Mouse (Mus musculus) brown adipose tissue, adult 24 weeks (tissue): Measurements from ENCODE around the gene Ccdc18. TPM values are rescaled to one million over a fixed set of nuclear protein-coding genes. Genes with fewer than 3 reads are reported as not detected.
"Not testable (repeated sequence)": the region's sequence is repeated elsewhere in the genome, so short reads cannot be mapped to it uniquely, and the experiment has no call there.

Experiments
- H3K27ac ChIP-seq: fragments of 200-500 bp; replicated peaks from 2 replicates; pipeline ENCODE4 v1.5.1; 2012; ENCODE audit warnings: low read depth, mild to moderate bottlenecking, low read length
- H3K4me1 ChIP-seq: fragments of 200-500 bp; 2 replicates; pipeline ENCODE4 v1.6.1; 2012; ENCODE audit warnings: low read length, mixed read lengths; ENCODE audit not compliant: control insufficient read depth, insufficient read depth, insufficient read length
- H3K4me3 ChIP-seq: fragments of 200-500 bp; 2 replicates; pipeline ENCODE4 v1.5.1; 2012; ENCODE audit warnings: low read depth, mild to moderate bottlenecking, low read length, moderate library complexity; ENCODE audit not compliant: insufficient read depth
- polyA plus RNA-seq: library from polyadenylated mRNA; stranded (reverse); fragments of >200 nt; gene quantifications from 2 replicates; pipeline ENCODE4 v1.2.4, GENCODE M21; 2012; ENCODE audit not compliant: missing spikeins, insufficient read depth, insufficient read length

The Ccdc18 gene
- 0.83 and 1.5 TPM in 2 replicates for polyA plus RNA-seq

DNA sequence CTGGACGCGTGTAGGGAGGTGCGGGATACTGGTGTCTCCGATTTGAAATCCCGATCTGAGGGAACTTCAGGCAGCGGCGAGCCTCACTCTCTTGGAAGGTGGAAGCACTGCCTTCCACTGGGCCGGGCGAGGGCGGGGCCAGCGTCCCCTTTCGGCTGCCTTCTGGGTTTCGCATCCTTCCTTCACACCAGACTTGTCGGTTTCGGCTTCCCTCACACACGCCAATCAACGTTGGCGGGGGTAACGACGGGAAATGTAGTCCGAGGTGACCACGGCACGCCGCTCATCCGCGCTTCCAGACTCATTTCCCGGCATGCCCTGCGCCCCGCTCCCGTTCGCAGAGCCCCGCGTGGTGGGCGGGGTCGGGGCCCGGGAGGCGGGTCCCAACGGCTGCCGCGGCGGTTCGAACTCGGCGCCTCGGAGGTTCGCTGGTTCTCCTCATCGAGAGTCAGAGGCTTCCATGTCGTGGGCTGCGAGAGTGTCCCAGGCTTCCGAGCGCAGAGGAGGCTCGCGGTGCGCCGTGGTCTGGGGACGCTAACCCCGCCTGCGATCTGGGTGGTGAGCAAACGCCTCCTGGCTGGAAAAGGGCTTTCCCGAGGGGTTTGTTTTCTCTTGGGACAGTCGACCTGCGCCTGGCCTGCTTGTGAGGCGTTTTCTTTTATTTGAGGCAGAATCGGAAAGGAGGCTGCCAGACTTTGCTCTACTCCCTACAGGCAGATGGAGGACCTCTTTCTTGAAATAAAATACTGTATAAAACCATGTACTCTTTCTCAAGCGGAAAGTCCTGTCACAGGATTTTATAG lies at the start of gene Ccdc18, which contains the start of gene Tmed5:
Gene Ccdc18, plus strand, starts transcription at position 435 of the 803 bp plus-strand sequence.
Gene Tmed5, minus strand, starts transcription at position 180 of the 803 bp plus-strand sequence.
- Histone ChIP-seq H3K27ac (peak within 1 kb of the TSS; percentile 96), H3K4me3 (peak within 1 kb of the TSS; percentile 73), H3K4me1 (no peaks in the 10 kb centered on the region)

GRCm38 (mm10) chr5:108085440-108085839 lies 47.2 kb upstream of the Ccdc18 start:
- no peak overlapping the region for H3K4me3 ChIP-seq
- H3K27ac ChIP-seq: no peak overlapping the region
- H3K4me1 ChIP-seq: no peaks in the 10 kb centered on the region

- H3K4me1 ChIP-seq, H3K4me3 ChIP-seq, H3K27ac ChIP-seq: not testable (repeated sequence)
These were observed 39.9 kb upstream of the Ccdc18 start for GRCm38 (mm10) chr5:108092731-108093130.

DNA sequence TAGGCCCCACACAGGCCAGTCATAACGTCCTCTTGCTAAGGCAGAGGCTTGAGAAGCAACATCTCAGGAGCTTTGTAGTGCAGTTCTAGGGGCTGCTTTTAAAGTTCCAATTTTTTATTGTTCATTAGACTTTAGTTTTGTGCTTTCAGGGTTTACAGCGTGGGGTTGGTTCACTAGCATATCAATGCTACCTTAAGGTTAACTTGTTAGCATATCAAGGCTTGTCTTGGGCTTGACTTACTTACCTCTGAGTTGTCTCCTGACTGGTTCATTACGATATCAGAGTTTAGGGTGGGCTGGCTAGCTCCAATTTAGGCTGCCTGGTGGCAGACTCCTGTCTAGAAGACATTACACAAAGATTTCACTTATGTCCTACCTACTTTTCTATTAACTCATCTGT lies 35.0 kb upstream of the Ccdc18 start:
- Histone ChIP-seq H3K27ac (no peak overlapping the region), H3K4me3 (no peak overlapping the region), H3K4me1 (no peaks in the 10 kb centered on the region)

DNA sequence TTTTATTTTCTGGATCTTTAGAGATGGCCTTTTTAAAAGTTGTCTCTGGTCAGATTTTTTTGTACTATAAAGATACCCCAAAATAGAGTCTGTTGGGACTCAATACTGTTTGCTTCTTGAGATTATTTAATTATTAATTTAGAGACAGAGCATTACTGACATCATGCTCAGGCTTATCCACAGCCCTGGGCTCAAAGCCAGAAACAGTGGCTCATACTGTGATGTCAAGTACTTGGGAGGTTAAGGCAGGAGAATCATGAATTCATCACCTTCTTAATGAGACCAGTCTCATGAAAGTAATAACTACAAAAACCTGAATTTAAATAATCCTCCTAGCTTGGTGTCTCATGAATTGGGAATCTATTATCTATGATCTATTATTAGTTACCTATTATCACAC lies 32.5 kb upstream of the Ccdc18 start:
- Histone ChIP-seq H3K4me1 (no peaks in the 10 kb centered on the region), H3K4me3 (no peak overlapping the region), H3K27ac (no peak overlapping the region)

DNA sequence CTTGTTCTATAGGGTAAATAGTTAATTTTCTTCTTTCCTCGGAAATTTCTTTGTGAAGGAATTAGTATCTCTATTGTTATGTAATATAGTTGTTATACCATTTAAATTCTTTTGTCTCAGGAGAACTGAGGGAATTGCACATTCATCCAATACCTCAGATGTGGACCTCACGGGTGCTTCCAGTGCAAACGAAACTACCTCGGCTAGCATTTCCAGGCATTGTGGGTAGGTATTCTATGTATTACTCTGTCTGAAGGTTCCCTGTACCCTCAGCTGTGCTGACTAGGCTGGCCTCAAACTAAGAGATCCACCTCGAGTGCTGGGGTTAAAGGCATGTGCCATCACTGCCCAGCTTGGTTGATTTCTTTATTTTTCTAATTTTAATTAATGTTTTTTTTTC lies 28.4 kb upstream of the Ccdc18 start:
- Histone ChIP-seq H3K4me1 (no peaks in the 10 kb centered on the region), H3K4me3 (no peak overlapping the region), H3K27ac (no peak overlapping the region)

GRCm38 (mm10) chr5:108109346-108109745 lies 23.3 kb upstream of the Ccdc18 start:
- H3K4me1 ChIP-seq: no peaks in the 10 kb centered on the region
- H3K4me3 ChIP-seq: no peak overlapping the region
- H3K27ac ChIP-seq: no peak overlapping the region

DNA sequence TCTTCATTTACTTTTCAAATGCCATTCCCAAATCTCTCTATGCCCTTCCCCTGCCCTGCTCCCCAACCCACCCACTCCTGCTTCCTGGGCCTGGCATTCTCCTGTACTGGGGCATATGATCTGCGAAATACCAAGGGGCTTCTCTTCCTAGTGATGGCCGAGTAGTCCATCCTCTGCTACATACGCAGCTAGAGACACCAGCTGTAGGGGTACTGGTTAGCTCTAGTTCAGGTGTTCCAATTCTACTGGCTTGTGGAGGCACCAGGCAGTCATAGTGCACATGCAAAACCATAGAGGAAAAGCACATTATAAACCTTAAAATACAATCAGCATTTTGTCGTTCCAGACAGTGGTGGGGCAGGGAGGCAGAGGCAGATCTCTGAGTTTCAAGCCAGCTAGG lies 15.0 kb upstream of the Ccdc18 start:
- no peak overlapping the region for H3K4me3 ChIP-seq
- no peak overlapping the region for H3K27ac ChIP-seq
- H3K4me1 ChIP-seq: no peaks in the 10 kb centered on the region

- H3K27ac ChIP-seq: no peak overlapping the region
- H3K4me3 ChIP-seq: no peak overlapping the region
- H3K4me1 ChIP-seq: no peaks in the 10 kb centered on the region
These were observed 12.3 kb upstream of the Ccdc18 start for GRCm38 (mm10) chr5:108120221-108120900.

DNA sequence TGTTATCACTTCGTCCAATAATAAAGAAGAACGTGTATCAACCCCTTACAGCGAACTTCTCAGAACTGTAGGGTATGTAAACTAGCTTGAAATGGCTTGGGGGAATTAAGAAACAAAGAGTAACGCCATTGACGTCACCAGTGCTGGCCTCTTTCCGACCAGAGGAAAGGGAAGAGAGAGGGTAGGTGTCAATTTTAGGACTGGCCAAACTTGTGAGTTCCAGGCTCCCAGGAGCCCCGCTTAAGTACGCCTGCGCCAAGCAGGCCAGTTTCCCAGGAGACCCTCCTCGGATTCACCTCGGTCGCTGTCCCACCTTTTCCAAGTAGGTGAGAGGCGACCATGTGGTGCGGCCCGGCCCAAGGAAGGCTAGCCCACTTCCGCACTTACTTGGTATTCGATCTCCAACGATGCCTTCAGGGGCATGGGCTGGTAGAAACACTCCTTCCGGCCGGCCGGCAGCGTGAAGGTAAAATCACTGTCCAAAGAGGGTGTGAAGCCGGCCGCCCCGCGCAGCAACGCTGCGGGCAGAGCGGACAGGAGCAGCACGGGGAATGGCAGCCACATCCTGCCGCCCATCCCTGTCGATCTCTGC lies 730 bp upstream of the Ccdc18 start:
- Histone ChIP-seq H3K4me1 (no peaks in the 10 kb centered on the region), H3K4me3 (peak overlapping the region; percentile 73)

GRCm38 (mm10) chr5:108152592-108152991 lies 19.9 kb downstream of the Ccdc18 start:
- no peaks in the 10 kb centered on the region for H3K4me1 ChIP-seq
- H3K4me3 ChIP-seq: no peak overlapping the region
- no peak overlapping the region for H3K27ac ChIP-seq

More for the DNA sequence above, 730 bp upstream of the Ccdc18 start:
- H3K27ac ChIP-seq: peak overlapping the region; percentile 96

DNA sequence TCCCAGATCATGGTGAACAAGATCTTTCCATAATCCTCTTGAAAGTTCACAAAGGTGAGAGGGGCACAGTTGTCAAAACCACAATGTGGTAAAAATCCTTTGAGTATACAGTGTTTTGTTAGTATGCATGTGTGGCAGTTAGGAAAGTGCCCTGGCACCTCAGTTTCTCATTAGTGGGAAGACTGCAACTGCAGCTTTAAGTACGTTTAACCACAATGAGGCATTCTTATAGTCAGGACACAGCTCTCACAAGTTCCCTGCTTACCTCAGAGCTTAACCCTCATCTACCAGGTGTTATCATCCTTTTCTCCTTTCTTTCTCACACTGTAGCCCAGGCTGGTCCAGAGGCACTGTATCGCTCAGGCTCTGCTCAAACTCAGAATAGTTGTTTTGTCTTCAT lies 28.1 kb downstream of the Ccdc18 start:
- Histone ChIP-seq H3K4me1 (no peaks in the 10 kb centered on the region), H3K27ac (no peak overlapping the region), H3K4me3 (no peak overlapping the region)

- no peak overlapping the region for H3K27ac ChIP-seq
- no peak overlapping the region for H3K4me3 ChIP-seq
- H3K4me1 ChIP-seq: no peaks in the 10 kb centered on the region
These were observed 31.0 kb downstream of the Ccdc18 start for GRCm38 (mm10) chr5:108163695-108164094.

- Histone ChIP-seq H3K4me1 (no peaks in the 10 kb centered on the region), H3K4me3 (no peak overlapping the region)
These were observed 51.4 kb downstream of the Ccdc18 start for GRCm38 (mm10) chr5:108184050-108184449.

DNA sequence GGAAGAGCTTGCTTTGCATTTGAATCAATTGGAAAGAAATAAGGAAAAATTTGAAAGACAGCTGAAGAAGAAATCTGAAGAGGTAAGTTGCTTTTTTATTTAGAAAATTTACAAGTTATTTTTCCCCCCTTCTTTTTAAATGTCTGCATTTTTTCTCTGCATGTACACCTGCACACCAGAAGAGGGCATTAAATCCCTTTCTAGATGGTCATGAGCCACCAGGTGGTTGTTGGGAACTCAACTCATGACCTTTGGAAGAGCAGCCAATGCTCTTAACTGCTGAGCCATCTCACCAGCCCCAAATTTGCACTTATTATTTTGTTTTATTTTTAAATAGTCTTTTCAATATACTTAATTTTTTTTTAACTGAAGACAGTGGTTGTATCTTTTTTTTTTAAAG lies 56.3 kb downstream of the Ccdc18 start:
- Histone ChIP-seq H3K27ac (no peak overlapping the region), H3K4me3 (no peak overlapping the region), H3K4me1 (no peaks in the 10 kb centered on the region)

More at GRCm38 (mm10) chr5:108184050-108184449, 51.4 kb downstream of the Ccdc18 start:
- H3K27ac ChIP-seq: no peak overlapping the region
